In genomic region chr14:55943601-55944000, GRCm38 (mm10) we compare ENCODE assay signal across 28 mouse cellular contexts. TPM values are rescaled to one million over a fixed set of nuclear protein-coding genes. Genes with fewer than 3 reads are reported as not detected.
"Had no signal": no experiment of that assay in that cellular context is flagged by ENCODE, and none has a peak within 500 bp of the region (broad histone marks: within the 10 kb centered on the region; RNA-seq: fewer than 3 reads in every experiment).

No protein-coding gene starts in this region.

- H3K36me3 ChIP-seq: lung, embryonic 15.5 days had no signal

- H3K4me3 ChIP-seq: layer of hippocampus, adult 2 months; lung, embryonic 15.5 days had no signal

- H3K9me3 ChIP-seq: lung, embryonic 15.5 days had no signal

- H3K9ac ChIP-seq: liver, embryonic 14.5 days; lung, embryonic 15.5 days had no signal

- ATAC-seq: intestine, postnatal 0 days had no signal

- H3K27ac ChIP-seq: kidney, postnatal 0 days; layer of hippocampus, adult 2 months; liver, embryonic 14.5 days; lung, embryonic 15.5 days had no signal

- DNase-seq: kidney, adult 2 months; kidney, postnatal 25 days; layer of hippocampus, adult 9-11 months; lung, postnatal 10 days; lung, postnatal 36 days; midbrain, embryonic 14.5 days; thymus, adult 18-20 months; thymus, postnatal 36 days had no signal

- H3K27me3 ChIP-seq: lung, embryonic 15.5 days had no signal

- H3K4me2 ChIP-seq: lung, embryonic 15.5 days; midbrain, embryonic 11.5 days had no signal

RNA-seq across cellular contexts. Expression of gene Cma1, which starts 0.9 kb away (rescaled TPM):
- total RNA-seq: left cerebral cortex, adult 18-20 months; left cerebral cortex, postnatal 25 days had no signal
- polyA plus RNA-seq: limb, embryonic 11.5 days; midbrain, embryonic 11.5 days; neural tube, embryonic 11.5 days; neural tube, embryonic 14.5 days; small intestine, adult 2 months had no signal

RNA-seq across cellular contexts. Expression of gene Cma2, which starts 7.2 kb away (rescaled TPM):
- total RNA-seq: layer of hippocampus, adult 2 months; layer of hippocampus, postnatal 25 days; left cerebral cortex, adult 18-20 months; left cerebral cortex, postnatal 25 days; megakaryocyte-erythroid progenitor cell, adult 5-6 weeks; midbrain, postnatal 0 days had no signal
- polyA plus RNA-seq: intestine, embryonic 14.5 days; intestine, postnatal 0 days; kidney, adult 2 months; kidney, embryonic 14.5 days; kidney, postnatal 0 days; large intestine, adult 2 months; limb, embryonic 11.5 days; liver, embryonic 14.5 days; lung, embryonic 15.5 days; midbrain, embryonic 11.5 days; midbrain, embryonic 14.5 days; midbrain, postnatal 0 days; neural tube, embryonic 11.5 days; neural tube, embryonic 14.5 days; spleen, adult 2 months; stomach, embryonic 16.5 days had no signal

RNA-seq across cellular contexts. Expression of gene Cbln3, which starts 59.4 kb away (rescaled TPM):
- total RNA-seq: megakaryocyte-erythroid progenitor cell, adult 5-6 weeks had no signal
